Mouse (Mus musculus): ENCODE measurements around the gene Ctdspl.

DNA sequence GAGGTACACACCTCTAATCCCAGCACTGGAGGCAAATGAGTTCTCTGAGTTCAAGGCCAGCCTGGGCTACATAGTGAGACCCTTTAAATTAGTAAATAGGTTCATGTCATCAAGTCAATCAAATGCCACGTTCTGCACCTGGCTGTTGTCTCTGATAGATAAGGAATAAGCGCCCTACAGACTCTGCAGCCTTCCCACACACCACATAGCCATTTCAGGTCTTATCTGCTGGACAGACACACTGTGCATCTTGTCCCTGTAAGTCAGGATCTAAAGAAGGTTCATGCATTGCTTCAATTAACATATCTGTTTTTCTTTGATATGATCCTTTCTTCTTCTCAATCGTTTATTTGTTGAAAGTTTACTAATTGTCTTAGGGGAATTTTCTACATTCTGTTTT lies 112.3 kb downstream of the Ctdspl start:
- TF ChIP-seq CTCF (conservative IDR thresholded peaks at IDR 0.05; ENCODE audit: low read length) (0 out of 2 replicates have a peak, but pooled peaks have one; percentile 0), NANOG (IDR thresholded peaks at IDR 0.05; ENCODE audit: borderline replicate concordance, low read length) (no peak), POU5F1 (IDR thresholded peaks at IDR 0.05; ENCODE audit: borderline replicate concordance, low read length) (no peak)

Data from E14TG2a.4 (cell line).